Mouse (Mus musculus): ENCODE measurements around the gene Arl4d.

- TF ChIP-seq CTCF (IDR thresholded peaks at IDR 0.05; ENCODE audit: low read depth) = no peak
- no peak for TF ChIP-seq EP300 (IDR thresholded peaks at IDR 0.05; ENCODE audit: low read depth)
Measured at GRCm38 (mm10) chr11:101673010-101673642, 7.8 kb downstream of the Arl4d start.
